Mouse (Mus musculus): Measurements from ENCODE around the gene Ykt6. TPM values are rescaled to one million over a fixed set of nuclear protein-coding genes. Genes with fewer than 3 reads are reported as not detected.

The Ykt6 gene
- 10 to 100 TPM; 55.3 to 63.3 TPM for total RNA-seq (2023)

GRCm38 (mm10) chr11:5955546-5956276, at the start of gene Ykt6:
Ykt6 (plus strand) TSS chr11:5955693.

GRCm38 (mm10) chr11:5949586-5950352, 5.7 kb upstream of the Ykt6 start, which contains the start of gene Gck:
Gck (minus strand) TSS chr11:5950081.

Other genes starting within 250 kb of the Ykt6 start
- 10 to 100 TPM; 42.1 to 43.1 TPM for gene Mrps24, start 240.0 kb upstream of the Ykt6 start, total RNA-seq (2023)
- gene Urgcp, start 193.3 kb upstream of the Ykt6 start, total RNA-seq (2023) = 10 to 100 TPM; 10.3 to 14.8 TPM
- 100 to 1,000 TPM; 153 to 168 TPM for gene Dbnl, start 167.2 kb upstream of the Ykt6 start, total RNA-seq (2023)
- gene Pgam2, start 152.0 kb upstream of the Ykt6 start, total RNA-seq (2023) = not detected
- 10 to 100 TPM; 27.4 to 30.0 TPM for gene Polm, start 117.7 kb upstream of the Ykt6 start, total RNA-seq (2023)
- under 1 TPM in 1 of 2 experiments, not detected in 1; 0.13 TPM for gene Aebp1, start 93.7 kb upstream of the Ykt6 start, total RNA-seq (2023)
- gene Pold2, start 77.4 kb upstream of the Ykt6 start, total RNA-seq (2023) = 10 to 100 TPM; 31.5 to 36.2 TPM
- not detected for gene Myl7, start 56.9 kb upstream of the Ykt6 start, total RNA-seq (2023)
- not detected for gene Gck, start 5.6 kb upstream of the Ykt6 start, total RNA-seq (2023)
- 1 to 10 TPM in 1 of 2 experiments, under 1 TPM in 1; 0.75 to 1.3 TPM for gene Camk2b, start 110.7 kb downstream of the Ykt6 start, total RNA-seq (2023)
- gene A730071L15Rik, start 244.3 kb downstream of the Ykt6 start, total RNA-seq (2023) = not detected
- 10 to 100 TPM; 29.0 to 32.2 TPM for gene Nudcd3, start 244.7 kb downstream of the Ykt6 start, total RNA-seq (2023)